Comparison of ENCODE assay signal across 16 mouse cellular contexts in the genomic region with DNA sequence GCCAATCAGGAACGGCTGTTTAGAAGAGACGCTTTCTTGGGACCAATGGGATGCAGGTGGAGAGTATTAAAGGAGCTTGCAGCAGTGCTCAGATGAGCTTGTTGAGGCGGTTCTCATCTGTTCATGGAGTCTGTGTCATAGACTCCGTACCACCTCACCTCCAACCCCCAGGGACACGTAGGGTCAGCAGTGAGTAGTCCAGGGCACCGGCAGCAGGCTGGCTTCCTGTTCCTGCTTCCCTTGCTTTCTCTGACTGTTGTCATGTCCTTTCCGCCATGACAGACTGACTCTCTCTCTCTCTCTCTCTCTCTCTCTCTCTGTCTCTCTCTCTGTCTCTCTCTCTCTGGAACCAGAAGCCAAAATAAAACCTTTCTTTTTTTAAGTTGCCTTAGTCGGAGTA.
"Had no signal": no experiment of that assay in that cellular context is flagged by ENCODE, and none has a peak within 500 bp of the region (broad histone marks: within the 10 kb centered on the region; RNA-seq: fewer than 3 reads in every experiment).

No protein-coding gene starts in this region.

- H3K4me1 ChIP-seq: neural tube, embryonic 15.5 days; stomach, embryonic 15.5 days had no signal

- DNase-seq: retina, postnatal 1 day; right cerebral cortex, adult 18-20 months; right cerebral cortex, postnatal 14 days; right cerebral cortex, postnatal 25 days; right cerebral cortex, postnatal 4 days; spleen, adult 18-20 months; thymus, adult 18-20 months; thymus, adult 2 months; thymus, postnatal 14 days; thymus, postnatal 25 days; thymus, postnatal 36 days; thymus, postnatal 4 days had no signal

- H3K27ac ChIP-seq: neural tube, embryonic 13.5 days; neural tube, embryonic 15.5 days; stomach, embryonic 15.5 days; stomach, postnatal 0 days had no signal

- H3K27me3 ChIP-seq: neural tube, embryonic 13.5 days; neural tube, embryonic 15.5 days; stomach, embryonic 15.5 days had no signal

- H3K9ac ChIP-seq: neural tube, embryonic 13.5 days; neural tube, embryonic 15.5 days; stomach, embryonic 15.5 days had no signal

- H3K36me3 ChIP-seq: neural tube, embryonic 13.5 days; neural tube, embryonic 15.5 days; stomach, embryonic 15.5 days had no signal

- H3K9me3 ChIP-seq: neural tube, embryonic 13.5 days; neural tube, embryonic 15.5 days; stomach, embryonic 15.5 days had no signal

- H3K4me3 ChIP-seq: neural tube, embryonic 13.5 days; neural tube, embryonic 15.5 days; stomach, embryonic 15.5 days had no signal

- H3K4me2 ChIP-seq: neural tube, embryonic 13.5 days; neural tube, embryonic 15.5 days; stomach, embryonic 15.5 days had no signal
